Mouse (Mus musculus): ENCODE measurements around the gene Atp6v0a4. TPM values are rescaled to one million over a fixed set of nuclear protein-coding genes. Genes with fewer than 3 reads are reported as not detected.

Gene Atp6v0a4
- polyA plus RNA-seq, 1 experiment: 0.44 TPM

DNA sequence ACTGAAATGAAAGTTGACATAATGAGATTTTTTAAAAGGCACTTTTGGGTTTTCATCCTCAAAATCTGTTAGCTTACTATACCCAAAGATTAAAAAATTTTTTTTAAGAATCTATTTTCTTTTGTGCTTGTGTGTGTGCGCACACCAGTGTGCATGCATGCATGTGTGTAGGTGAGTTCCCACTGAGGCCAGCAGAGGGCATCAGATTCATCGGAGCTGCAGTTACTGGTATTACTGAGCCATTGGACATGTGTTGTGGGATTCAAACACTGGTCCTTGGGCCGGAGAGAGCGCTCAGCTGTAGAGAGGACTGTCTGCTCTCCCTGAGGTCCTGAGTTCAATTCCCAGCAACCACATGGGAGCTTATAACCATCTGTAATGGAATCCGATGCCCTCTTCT lies 5.5 kb upstream of the Atp6v0a4 start:
- H3K4me3 ChIP-seq (ENCODE audit: insufficient read depth, low read length): no peak overlapping the region
- H3K4me1 ChIP-seq (ENCODE audit: control insufficient read depth, insufficient read depth, low read length): peaks cover 16% of the 10 kb centered on the region
- H3K27ac ChIP-seq (ENCODE audit: insufficient read depth, low read length): no peak overlapping the region
- TF ChIP-seq CTCF (IDR thresholded peaks at IDR 0.05; ENCODE audit: borderline replicate concordance, insufficient read depth, low read length): no peak
- TF ChIP-seq POLR2A (IDR thresholded peaks at IDR 0.05; ENCODE audit: low read depth, low read length): no peak

DNA sequence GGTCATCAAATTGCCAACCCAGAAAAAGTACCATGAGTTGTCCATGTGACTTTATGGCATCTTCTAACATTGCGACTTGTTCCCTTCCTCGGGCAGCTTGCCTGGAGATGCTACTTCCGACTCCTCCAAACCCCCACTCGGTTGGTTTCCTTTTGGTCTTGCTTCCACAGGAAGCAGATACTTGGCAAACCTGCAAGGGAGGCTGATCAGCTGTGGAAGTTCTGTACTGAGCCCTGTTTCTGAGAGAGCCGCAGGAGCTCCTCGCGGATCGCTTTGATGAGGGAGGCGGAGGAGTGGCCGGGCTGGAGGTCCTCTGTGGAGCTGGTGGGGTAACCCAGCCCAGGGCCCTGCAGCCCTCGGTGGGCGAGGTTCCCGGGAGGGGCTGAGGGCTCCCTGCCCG lies 3.7 kb upstream of the Atp6v0a4 start:
- TF ChIP-seq CTCF (IDR thresholded peaks at IDR 0.05; ENCODE audit: borderline replicate concordance, insufficient read depth, low read length): no peak
- no peak for TF ChIP-seq POLR2A (IDR thresholded peaks at IDR 0.05; ENCODE audit: low read depth, low read length)
- Histone ChIP-seq H3K27ac (ENCODE audit: insufficient read depth, low read length) (no peak overlapping the region), H3K4me3 (ENCODE audit: insufficient read depth, low read length) (no peak overlapping the region), H3K4me1 (ENCODE audit: control insufficient read depth, insufficient read depth, low read length) (peaks cover 13% of the 10 kb centered on the region)

- TF ChIP-seq POLR2A (IDR thresholded peaks at IDR 0.05; ENCODE audit: low read depth, low read length) (no peak), CTCF (IDR thresholded peaks at IDR 0.05; ENCODE audit: borderline replicate concordance, insufficient read depth, low read length) (no peak)
- no peaks in the 10 kb centered on the region for H3K4me1 ChIP-seq (ENCODE audit: control insufficient read depth, insufficient read depth, low read length)
- no peak overlapping the region for H3K27ac ChIP-seq (ENCODE audit: insufficient read depth, low read length)
- H3K4me3 ChIP-seq (ENCODE audit: insufficient read depth, low read length): no peak overlapping the region
These were observed 1.1 kb upstream of the Atp6v0a4 start for GRCm38 (mm10) chr6:38125462-38125861.

DNA sequence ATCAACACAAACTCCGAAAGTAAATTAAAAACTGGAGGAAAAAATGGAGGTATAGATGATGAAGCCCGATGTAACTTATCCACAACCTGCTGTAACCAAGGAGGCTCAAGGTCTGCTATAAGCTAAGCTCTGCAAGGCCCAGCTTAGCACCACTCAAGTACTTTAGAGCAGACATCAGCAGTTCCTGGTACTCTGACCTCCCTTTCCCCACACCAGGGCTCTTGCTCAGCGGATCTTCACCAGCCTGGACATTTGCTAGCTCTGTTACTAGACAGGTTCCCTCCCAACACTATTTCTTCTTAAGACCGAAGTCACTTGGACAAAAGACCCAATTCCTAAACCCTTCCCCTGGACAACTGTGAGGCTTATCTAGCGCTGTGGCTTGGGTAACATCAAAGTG lies 496 bp upstream of the Atp6v0a4 start:
- Histone ChIP-seq H3K27ac (ENCODE audit: insufficient read depth, low read length) (no peak overlapping the region), H3K4me1 (ENCODE audit: control insufficient read depth, insufficient read depth, low read length) (no peaks in the 10 kb centered on the region)
- TF ChIP-seq POLR2A (IDR thresholded peaks at IDR 0.05; ENCODE audit: low read depth, low read length) (no peak), CTCF (IDR thresholded peaks at IDR 0.05; ENCODE audit: borderline replicate concordance, insufficient read depth, low read length) (no peak)

GRCm38 (mm10) chr6:38123471-38124206 lies 747 bp downstream of the Atp6v0a4 start:
- no peak overlapping the region for H3K27ac ChIP-seq (ENCODE audit: insufficient read depth, low read length)
- no peak overlapping the region for H3K4me3 ChIP-seq (ENCODE audit: insufficient read depth, low read length)
- TF ChIP-seq CTCF (IDR thresholded peaks at IDR 0.05; ENCODE audit: borderline replicate concordance, insufficient read depth, low read length): no peak
- TF ChIP-seq POLR2A (IDR thresholded peaks at IDR 0.05; ENCODE audit: low read depth, low read length): no peak
- H3K4me1 ChIP-seq (ENCODE audit: control insufficient read depth, insufficient read depth, low read length): no peaks in the 10 kb centered on the region

More for the DNA sequence above, 496 bp upstream of the Atp6v0a4 start:
- H3K4me3 ChIP-seq (ENCODE audit: insufficient read depth, low read length): no peak overlapping the region

DNA sequence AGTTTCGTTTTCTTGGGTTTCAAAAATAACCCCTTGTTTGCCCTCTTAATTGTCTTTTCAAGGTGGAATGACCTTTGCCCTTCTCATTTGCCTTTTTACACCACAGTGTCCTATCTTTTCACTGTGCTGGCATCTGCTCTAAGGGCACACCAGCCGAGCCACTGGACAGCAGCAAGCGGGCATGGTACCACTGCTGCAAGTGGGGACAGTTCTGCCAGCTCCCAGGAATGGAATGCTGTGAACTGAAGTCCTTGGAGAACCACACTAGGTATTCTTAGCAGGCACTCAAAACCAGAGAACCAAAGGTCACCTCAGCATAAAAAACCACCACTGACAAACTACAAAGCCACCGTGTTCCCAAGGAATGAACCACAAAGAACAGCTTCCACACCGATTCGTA lies 1.6 kb downstream of the Atp6v0a4 start:
- no peak overlapping the region for H3K4me3 ChIP-seq (ENCODE audit: insufficient read depth, low read length)
- no peak overlapping the region for H3K27ac ChIP-seq (ENCODE audit: insufficient read depth, low read length)
- TF ChIP-seq CTCF (IDR thresholded peaks at IDR 0.05; ENCODE audit: borderline replicate concordance, insufficient read depth, low read length) (no peak), POLR2A (IDR thresholded peaks at IDR 0.05; ENCODE audit: low read depth, low read length) (no peak)
- no peaks in the 10 kb centered on the region for H3K4me1 ChIP-seq (ENCODE audit: control insufficient read depth, insufficient read depth, low read length)

GRCm38 (mm10) chr6:38121843-38122242 lies 2.5 kb downstream of the Atp6v0a4 start:
- H3K27ac ChIP-seq (ENCODE audit: insufficient read depth, low read length): no peak overlapping the region
- TF ChIP-seq CTCF (IDR thresholded peaks at IDR 0.05; ENCODE audit: borderline replicate concordance, insufficient read depth, low read length) (no peak), POLR2A (IDR thresholded peaks at IDR 0.05; ENCODE audit: low read depth, low read length) (no peak)
- H3K4me3 ChIP-seq (ENCODE audit: insufficient read depth, low read length): no peak overlapping the region
- no peaks in the 10 kb centered on the region for H3K4me1 ChIP-seq (ENCODE audit: control insufficient read depth, insufficient read depth, low read length)

DNA sequence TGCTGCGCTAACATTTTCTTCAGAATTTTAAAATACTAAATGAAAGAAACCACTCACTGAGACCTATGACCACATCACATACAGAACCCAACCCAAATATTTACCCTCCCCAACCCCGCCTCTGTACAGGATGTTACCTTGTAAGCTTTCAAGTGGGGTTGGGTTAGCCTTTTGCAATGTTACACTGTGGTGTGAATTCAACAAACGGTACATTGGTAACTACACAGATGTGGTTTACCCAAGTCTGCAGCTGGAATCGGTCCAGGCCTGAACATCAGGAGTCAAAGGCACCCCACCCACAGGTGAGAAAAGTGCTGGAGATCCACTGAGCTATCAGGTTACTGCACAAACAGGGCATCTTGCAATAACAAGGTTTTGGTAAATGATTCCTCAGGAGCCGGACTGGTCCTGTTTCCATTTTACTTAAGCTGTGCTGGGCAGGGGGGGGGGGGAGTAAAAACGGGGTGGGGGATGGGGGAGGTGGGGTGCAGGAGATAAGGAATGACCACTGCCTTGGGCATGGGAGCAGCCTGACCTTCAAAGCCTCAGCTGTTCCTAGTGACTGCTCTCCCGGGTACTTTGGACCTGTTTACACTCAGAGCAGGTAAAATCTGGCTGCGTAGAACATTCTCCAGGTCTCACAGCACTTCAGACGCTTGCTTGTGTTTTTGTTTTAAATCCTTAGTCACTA lies 3.6 kb downstream of the Atp6v0a4 start:
- no peak overlapping the region for H3K27ac ChIP-seq (ENCODE audit: insufficient read depth, low read length)
- TF ChIP-seq POLR2A (IDR thresholded peaks at IDR 0.05; ENCODE audit: low read depth, low read length): no peak
- no peak for TF ChIP-seq CTCF (IDR thresholded peaks at IDR 0.05; ENCODE audit: borderline replicate concordance, insufficient read depth, low read length)
- H3K4me3 ChIP-seq (ENCODE audit: insufficient read depth, low read length): no peak overlapping the region

DNA sequence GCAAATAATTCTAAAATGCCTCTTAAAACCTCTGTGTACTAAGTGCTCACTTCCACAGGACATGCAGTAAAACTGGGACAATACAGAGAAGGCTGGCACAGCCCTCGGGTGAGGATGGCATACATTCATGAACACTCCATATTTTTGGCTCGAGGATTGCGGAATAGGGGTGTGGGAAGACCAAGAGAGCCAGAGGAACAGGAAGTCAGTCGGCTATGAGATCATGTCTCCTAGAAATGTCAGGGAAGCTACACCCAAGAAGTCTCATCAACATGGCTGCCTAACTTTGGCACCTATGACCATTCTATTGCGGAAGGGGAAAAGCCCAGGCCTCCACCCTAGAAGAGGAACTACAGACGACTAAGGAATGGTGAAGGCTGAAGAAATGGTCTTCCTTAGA lies 6.0 kb downstream of the Atp6v0a4 start:
- TF ChIP-seq POLR2A (IDR thresholded peaks at IDR 0.05; ENCODE audit: low read depth, low read length): no peak
- no peak for TF ChIP-seq CTCF (IDR thresholded peaks at IDR 0.05; ENCODE audit: borderline replicate concordance, insufficient read depth, low read length)
- no peak overlapping the region for H3K27ac ChIP-seq (ENCODE audit: insufficient read depth, low read length)
- H3K4me1 ChIP-seq (ENCODE audit: control insufficient read depth, insufficient read depth, low read length): peaks cover 4% of the 10 kb centered on the region; the same call in 1 of the 2 replicates
- H3K4me3 ChIP-seq (ENCODE audit: insufficient read depth, low read length): no peak overlapping the region

More for the DNA sequence above, 3.6 kb downstream of the Atp6v0a4 start:
- peaks cover 3% of the 10 kb centered on the region; the same call in 1 of the 2 replicates for H3K4me1 ChIP-seq (ENCODE audit: control insufficient read depth, insufficient read depth, low read length)

Data from embryonic fibroblast, embryonic 13.5 days (primary cell).